Mouse (Mus musculus): ENCODE results near the gene Fmod. TPM values are rescaled to one million over a fixed set of nuclear protein-coding genes. Genes with fewer than 3 reads are reported as not detected.

Fmod gene
- 10 to 100 TPM; 18.7 to 21.9 TPM for total RNA-seq (2021)

DNA sequence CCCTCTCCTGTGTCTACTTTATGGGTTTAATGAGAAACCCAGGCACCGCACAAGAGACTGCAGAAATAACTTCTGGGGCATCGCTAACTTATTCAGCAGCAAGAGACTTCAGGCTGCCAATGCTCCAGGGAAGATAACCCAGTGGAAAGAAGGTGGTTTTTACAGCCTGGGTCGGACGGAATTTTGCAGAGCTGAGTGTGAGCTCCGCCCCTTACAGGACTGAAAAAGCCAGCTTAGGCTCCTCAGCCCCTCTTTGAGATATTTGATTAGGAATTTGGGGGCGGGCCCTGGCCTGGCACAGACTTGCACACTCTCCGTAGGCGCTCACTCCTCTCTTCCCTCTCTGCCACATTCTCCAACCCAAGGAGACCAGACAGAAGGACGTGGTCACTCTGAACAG is at the start of gene Fmod:
Gene Fmod (plus strand): TSS at position 83 of the 400 bp plus-strand sequence.
- DNase-seq = peak; percentile 35

GRCm38 (mm10) chr1:133988845-133989244 is 48.2 kb upstream of the Fmod start:
- DNase-seq = peak; percentile 50

- DNase-seq = no peak
Observed at GRCm38 (mm10) chr1:133991277-133991676, 45.8 kb upstream of the Fmod start.

GRCm38 (mm10) chr1:134005490-134005889 is 31.6 kb upstream of the Fmod start:
- no peak for DNase-seq

DNA sequence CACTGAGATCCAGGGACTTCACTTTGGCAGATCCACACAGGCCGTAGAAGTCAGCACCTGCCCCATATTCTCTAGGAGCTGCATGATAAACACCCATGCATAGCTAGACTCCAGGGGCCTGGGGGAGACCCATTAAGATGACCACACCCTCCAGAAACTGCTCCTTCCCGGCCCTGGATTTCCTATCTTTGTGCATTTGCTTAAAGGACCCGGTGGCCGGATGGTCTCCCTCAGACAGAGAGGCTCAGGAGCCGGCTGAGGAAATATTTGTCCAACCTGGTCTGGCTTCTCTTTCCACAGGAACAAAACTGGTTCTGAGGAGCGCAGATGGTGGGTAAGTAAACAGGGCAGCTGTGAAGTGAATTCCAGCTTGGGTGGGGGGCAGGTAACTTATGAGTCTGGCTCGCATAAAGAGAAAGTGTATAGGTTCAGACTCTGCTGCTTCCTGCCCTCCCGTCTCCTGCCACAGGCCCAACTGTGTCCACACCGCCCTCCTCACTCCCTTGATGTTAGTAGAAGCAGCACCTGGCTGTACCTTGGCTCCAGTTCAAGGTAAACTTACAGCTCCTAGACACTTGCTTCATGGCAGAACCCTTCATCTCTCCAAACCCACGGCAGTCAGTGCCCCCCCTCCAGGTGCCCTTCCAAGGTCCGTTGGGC is 30.8 kb upstream of the Fmod start:
- no peak for DNase-seq

DNA sequence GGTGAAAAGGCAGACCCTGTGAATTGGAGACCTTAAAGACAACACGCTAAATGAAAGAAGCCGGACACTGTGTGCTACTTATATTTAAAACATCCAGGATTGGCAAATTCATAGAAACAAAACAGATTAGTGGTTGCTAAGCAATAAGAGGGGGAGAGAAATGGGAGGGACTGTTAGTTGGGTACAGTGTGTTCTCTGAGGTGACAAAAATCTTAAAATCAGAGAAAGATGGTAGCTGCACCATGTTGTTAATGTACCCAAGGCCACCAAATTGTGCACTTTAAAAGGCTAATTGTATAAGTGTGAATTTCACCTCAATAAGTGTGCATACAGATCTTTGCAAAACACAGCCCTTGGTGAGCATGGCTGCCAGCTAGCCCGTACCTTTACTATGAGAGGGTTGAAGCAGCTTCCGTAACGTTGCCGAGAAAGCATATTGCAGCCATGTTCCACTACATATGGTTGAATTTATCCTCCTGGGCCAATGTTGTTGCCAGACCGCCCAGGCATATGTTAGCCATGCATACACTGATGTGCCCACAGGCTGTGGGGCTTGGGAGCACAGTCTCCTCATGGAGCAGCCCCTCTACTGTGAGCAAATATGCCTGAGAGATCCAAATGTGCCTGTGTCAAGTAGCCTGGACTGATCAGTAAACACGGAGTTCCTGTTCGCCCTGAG is 12.6 kb upstream of the Fmod start:
- no peak for DNase-seq

- no peak for DNase-seq
Observed at GRCm38 (mm10) chr1:134025975-134026374, 11.1 kb upstream of the Fmod start.

DNA sequence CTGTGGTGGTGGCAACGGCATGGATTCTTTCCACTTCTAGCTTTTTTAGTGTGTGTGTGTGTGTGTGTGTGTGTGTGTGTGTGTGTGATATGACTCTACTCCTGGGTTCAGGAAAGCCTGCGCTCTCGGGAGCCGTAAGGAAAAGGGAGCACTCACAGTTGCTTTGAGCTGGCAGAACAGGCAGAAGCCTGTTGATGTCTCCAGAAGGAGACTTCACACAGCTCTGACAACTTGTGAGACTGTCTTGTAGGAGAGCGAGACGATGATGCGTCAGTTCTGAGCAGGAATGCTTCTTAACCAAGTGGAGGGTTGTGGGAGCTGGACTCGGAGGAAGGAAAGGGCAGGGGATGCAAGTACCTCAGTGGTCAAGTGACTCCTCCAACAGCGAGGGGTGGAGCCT is 10.3 kb upstream of the Fmod start:
- no peak for DNase-seq

GRCm38 (mm10) chr1:134028161-134028846 is 8.8 kb upstream of the Fmod start:
- DNase-seq = peak; percentile 48

- no peak for DNase-seq
Observed at GRCm38 (mm10) chr1:134036492-134036891, 562 bp upstream of the Fmod start.

- DNase-seq = no peak
Observed at GRCm38 (mm10) chr1:134038336-134038735, 1.3 kb downstream of the Fmod start.

DNA sequence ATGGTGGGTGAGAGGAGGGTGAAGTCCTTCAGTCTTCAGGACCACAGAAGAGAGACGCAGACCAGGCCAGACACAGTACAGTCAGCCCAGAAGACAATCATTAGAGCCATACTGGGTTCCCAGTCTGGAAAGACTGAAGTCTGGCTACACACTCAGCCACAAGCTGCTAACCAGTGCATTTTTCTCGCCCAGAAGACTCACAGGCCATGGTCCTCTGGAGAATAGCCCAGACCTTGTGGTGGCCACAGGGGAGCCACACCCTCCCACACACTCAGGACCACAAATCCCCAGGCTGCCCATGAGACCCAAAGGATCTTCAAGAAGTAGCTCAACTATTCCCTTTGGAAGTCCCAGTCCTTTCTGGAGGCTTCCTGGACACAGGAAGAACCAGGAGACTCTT is 2.3 kb downstream of the Fmod start:
- no peak for DNase-seq

- no peak for DNase-seq
Observed at GRCm38 (mm10) chr1:134041900-134042299, 4.8 kb downstream of the Fmod start.

GRCm38 (mm10) chr1:134042341-134042740 is 5.3 kb downstream of the Fmod start:
- no peak for DNase-seq

- DNase-seq = no peak
Observed at GRCm38 (mm10) chr1:134044805-134045204, 7.8 kb downstream of the Fmod start.

- peak; percentile 89 for DNase-seq
Observed at GRCm38 (mm10) chr1:134045971-134046370, 8.9 kb downstream of the Fmod start.

GRCm38 (mm10) chr1:134046387-134046786 is 9.3 kb downstream of the Fmod start:
- DNase-seq = no peak

DNA sequence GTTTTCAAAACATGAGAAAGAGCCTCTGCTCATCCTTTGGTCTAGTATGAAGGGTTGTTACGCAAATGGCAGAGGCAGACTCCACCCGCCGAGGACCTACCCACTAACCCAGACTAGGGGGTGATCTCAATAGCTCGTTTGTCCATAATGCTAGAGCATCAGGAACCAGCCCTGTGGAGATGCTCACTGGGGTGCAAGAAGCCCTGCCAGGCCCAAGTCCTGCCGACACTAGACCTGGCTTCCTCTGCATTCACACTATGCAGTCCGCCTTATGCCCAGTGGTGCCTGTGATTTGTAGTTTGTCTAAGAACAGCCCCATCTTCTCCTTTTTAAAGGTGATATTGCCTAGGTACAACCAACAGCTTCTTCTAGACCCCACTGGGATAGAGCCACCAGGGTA is 10.4 kb downstream of the Fmod start:
- DNase-seq = no peak

- DNase-seq = peak; percentile 83
Observed at GRCm38 (mm10) chr1:134048759-134049158, 11.7 kb downstream of the Fmod start.

DNA sequence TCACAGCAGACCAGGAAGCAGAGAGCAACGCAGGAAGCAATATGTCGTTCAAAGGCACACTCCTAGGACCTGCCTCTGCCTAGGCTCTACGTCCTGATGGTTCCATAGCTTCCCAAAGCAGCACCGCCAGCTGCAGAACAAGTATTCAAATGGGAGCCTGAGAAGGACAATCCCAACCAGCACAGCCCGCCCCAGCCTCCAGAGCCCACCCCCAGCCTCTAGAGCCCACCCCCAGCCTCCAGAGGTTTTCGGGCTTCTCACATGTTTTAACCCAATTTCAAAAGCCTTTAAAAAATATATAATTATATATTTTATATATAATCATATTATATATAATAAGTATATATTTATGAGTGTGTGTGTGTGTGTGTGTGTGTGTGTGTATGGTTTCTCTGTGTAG is 12.5 kb downstream of the Fmod start:
- no peak for DNase-seq

DNA sequence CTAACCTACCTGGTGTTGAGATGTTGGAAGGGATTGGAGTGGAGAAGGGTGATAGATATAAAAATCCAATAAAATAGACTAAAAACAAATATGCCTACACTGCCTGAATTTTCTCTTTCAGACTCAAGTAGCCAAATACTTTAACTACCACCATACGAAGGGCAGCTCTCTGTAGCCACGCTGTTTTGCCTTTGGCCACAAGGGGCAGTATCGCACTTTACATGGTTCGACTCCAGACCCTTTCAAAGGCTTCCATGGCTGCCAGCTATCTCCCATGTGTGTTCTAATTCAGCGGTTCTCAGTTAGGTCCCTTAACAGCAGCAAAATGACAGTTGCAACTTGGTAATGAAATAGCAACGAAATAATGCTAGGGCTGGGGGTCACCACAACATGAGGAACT is 16.2 kb downstream of the Fmod start:
- DNase-seq = peak; percentile 93

- DNase-seq = no peak
Observed at GRCm38 (mm10) chr1:134055058-134055457, 18.0 kb downstream of the Fmod start.

DNA sequence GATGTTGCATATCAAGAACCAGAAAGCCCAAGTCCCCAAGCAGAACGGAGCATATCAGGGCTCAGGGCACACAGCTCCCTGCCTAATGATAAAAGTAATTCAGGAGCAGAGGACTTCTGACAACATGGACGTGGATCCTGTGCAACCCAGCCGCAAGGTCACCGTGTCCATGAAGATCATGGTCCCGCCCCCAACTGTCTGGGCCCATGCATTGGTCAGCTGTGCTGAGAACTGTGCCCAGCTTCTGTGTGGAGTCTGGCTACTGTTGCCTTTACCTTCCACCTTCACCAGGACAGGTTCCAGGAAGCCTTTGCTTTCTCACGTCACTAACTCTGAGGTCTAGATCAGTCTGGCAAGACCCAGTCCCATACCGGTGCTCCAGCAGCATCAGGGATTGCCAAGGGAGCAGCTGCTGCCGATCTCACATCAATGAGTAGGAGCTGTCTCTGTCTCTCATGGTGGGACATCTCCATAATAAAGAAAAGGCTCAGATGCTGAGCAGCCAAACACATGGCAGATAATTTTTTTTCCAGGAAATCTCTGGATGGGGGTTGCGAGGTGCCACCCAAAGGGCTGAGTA is 18.7 kb downstream of the Fmod start:
- DNase-seq = no peak

Data from heart, postnatal 4 days (tissue).